Mouse (Mus musculus): Measurements from ENCODE around the gene Cox6b2.

- TF ChIP-seq CTCF (IDR thresholded peaks at IDR 0.05; ENCODE audit: insufficient read depth, low read length) = no peak
- TF ChIP-seq POLR2A (IDR thresholded peaks at IDR 0.05; ENCODE audit: borderline replicate concordance, extremely low read depth, low read depth, low read length) = no peak
Measured at GRCm38 (mm10) chr7:4702334-4702733, 50.6 kb downstream of the Cox6b2 start.

All from lung, adult 2 months (tissue).